Comparison of ENCODE assay signal across 20 mouse cellular contexts in genomic region chr14:12581657-12582056, GRCm38 (mm10).
DNase-seq lines count a peak whose midpoint lies in the region; ATAC-seq and TF ChIP-seq lines count a peak whose summit lies in the region.
"Had no signal": no experiment of that assay in that cellular context is flagged by ENCODE, and none has a peak within 500 bp of the region (broad histone marks: within the 10 kb centered on the region; RNA-seq: fewer than 3 reads in every experiment).

No protein-coding gene starts in this region.

- TF ChIP-seq POLR2A in CH12.LX (IDR thresholded peaks at IDR 0.05; ENCODE audit: low read depth, low read length), result no peak
- no peak for TF ChIP-seq POLR2A in brain, embryonic 14.5 days (IDR thresholded peaks at IDR 0.05; ENCODE audit: borderline replicate concordance, extremely low read depth, insufficient read depth, insufficient read length, poor library complexity, severe bottlenecking)

- TF ChIP-seq CTCF in intestine, postnatal 0 days (IDR thresholded peaks at IDR 0.05; ENCODE audit: low read depth), result peak; percentile 20; the same call in 1 of the 2 replicates
- TF ChIP-seq CTCF in CH12.LX (conservative IDR thresholded peaks at IDR 0.05 in 1 of 2, IDR thresholded peaks at IDR 0.05 in 1 of 2; ENCODE audit: low read depth in 2 of 2, low read length in 2 of 2), result peak in 1 of 2 experiments; percentile 30; a peak in 2 of 4 replicates
- no peak for TF ChIP-seq CTCF in brain, embryonic 14.5 days (IDR thresholded peaks at IDR 0.05; ENCODE audit: borderline replicate concordance, extremely low read depth, insufficient read depth, insufficient read length)

- peak; percentile 82 for DNase-seq in midbrain, embryonic 11.5 days (ENCODE audit: low spot score, missing footprints)
- no peak for DNase-seq in CH12.LX (ENCODE audit: extremely low read depth)
- DNase-seq in brain, embryonic 14.5 days (ENCODE audit: low read depth), result peak; percentile 27
- DNase-seq in thymus, postnatal 10 days (ENCODE audit: low spot score in 2 of 2), result no peak
- DNase-seq: adrenal gland, postnatal 10 days; cerebellum, adult 11-12 months; cerebellum, adult 9-10 months; cerebellum, postnatal 25 days; gastrocnemius, postnatal 36 days; heart, adult 11 months; heart, postnatal 36 days had no signal

- H3K9ac ChIP-seq in intestine, postnatal 0 days (ENCODE audit: low read depth, low read length), result no peak overlapping the region
- H3K9ac ChIP-seq in intestine, embryonic 15.5 days, result no peak overlapping the region
- H3K9ac ChIP-seq in midbrain, embryonic 11.5 days (ENCODE audit: low read length), result no peak overlapping the region
- no peak overlapping the region for H3K9ac ChIP-seq in midbrain, embryonic 16.5 days (ENCODE audit: low read depth, low read length)
- no peak overlapping the region for H3K9ac ChIP-seq in CH12.LX (ENCODE audit: insufficient read depth, low read depth)
- H3K9ac ChIP-seq: embryonic facial prominence, embryonic 12.5 days; forebrain, embryonic 12.5 days; heart, embryonic 13.5 days; hindbrain, embryonic 15.5 days had no signal

- dilution Hi-C loops in CH12.LX (cut with MboI; ENCODE audit: extremely low pct_ligation_motif_present, extremely low pct_unique_long_range_greater_than_20kb, low sequenced_read_pairs), result no loop called here

- in situ Hi-C loops in CH12.LX (cut with MboI; ENCODE audit: low pct_ligation_motif_present, low pct_unique_long_range_greater_than_20kb, low sequenced_read_pairs), result no loop called here

- H3K36me3 ChIP-seq in intestine, postnatal 0 days (ENCODE audit: control insufficient read depth, insufficient read depth), result no peaks in the 10 kb centered on the region
- no peaks in the 10 kb centered on the region for H3K36me3 ChIP-seq in intestine, embryonic 15.5 days
- no peaks in the 10 kb centered on the region for H3K36me3 ChIP-seq in midbrain, embryonic 11.5 days (ENCODE audit: control insufficient read depth, insufficient read depth, low read length)
- no peaks in the 10 kb centered on the region for H3K36me3 ChIP-seq in midbrain, embryonic 16.5 days (ENCODE audit: control insufficient read depth, insufficient read depth, low read length)
- H3K36me3 ChIP-seq in CH12.LX (replicated peaks in 1 of 2; ENCODE audit: control insufficient read depth in 1 of 2, insufficient read depth in 1 of 2, low read length in 1 of 2), result no peaks in the 10 kb centered on the region
- H3K36me3 ChIP-seq: embryonic facial prominence, embryonic 12.5 days; forebrain, embryonic 12.5 days; G1E; heart, embryonic 13.5 days; hindbrain, embryonic 15.5 days had no signal

- WGBS in intestine, postnatal 0 days, result 67% methylated on average over 5 of the region's 5 CpGs
- WGBS in intestine, embryonic 15.5 days, result 68% methylated on average over 5 of the region's 5 CpGs
- WGBS in midbrain, embryonic 11.5 days, result 66% methylated on average over 5 of the region's 5 CpGs
- 59% methylated on average over 5 of the region's 5 CpGs for WGBS in midbrain, embryonic 16.5 days

- TF ChIP-seq RAD21 in CH12.LX (IDR thresholded peaks at IDR 0.05; ENCODE audit: low read depth, low read length), result no peak; the same call in 1 of the 2 replicates

- no peaks in the 10 kb centered on the region for H3K9me3 ChIP-seq in intestine, postnatal 0 days (ENCODE audit: control insufficient read depth)
- H3K9me3 ChIP-seq in intestine, embryonic 15.5 days, result no peaks in the 10 kb centered on the region
- H3K9me3 ChIP-seq in midbrain, embryonic 11.5 days (ENCODE audit: control insufficient read depth, low read length), result no peaks in the 10 kb centered on the region
- no peaks in the 10 kb centered on the region for H3K9me3 ChIP-seq in midbrain, embryonic 16.5 days (replicated peaks; ENCODE audit: control insufficient read depth, low read length, poor library complexity, severe bottlenecking)
- no peaks in the 10 kb centered on the region for H3K9me3 ChIP-seq in CH12.LX (replicated peaks; ENCODE audit: low read length)
- H3K9me3 ChIP-seq: embryonic facial prominence, embryonic 12.5 days; forebrain, embryonic 12.5 days; G1E; heart, embryonic 13.5 days; hindbrain, embryonic 15.5 days had no signal

- no peaks in the 10 kb centered on the region for H3K27me3 ChIP-seq in intestine, postnatal 0 days (replicated peaks; ENCODE audit: control insufficient read depth, insufficient read depth, low read length)
- H3K27me3 ChIP-seq in intestine, embryonic 15.5 days (replicated peaks), result no peaks in the 10 kb centered on the region
- H3K27me3 ChIP-seq in midbrain, embryonic 11.5 days (ENCODE audit: control insufficient read depth, insufficient read depth, low read length), result no peaks in the 10 kb centered on the region
- no peaks in the 10 kb centered on the region for H3K27me3 ChIP-seq in midbrain, embryonic 16.5 days (ENCODE audit: control insufficient read depth, insufficient read depth, low read depth, low read length)
- H3K27me3 ChIP-seq in CH12.LX (replicated peaks), result no peaks in the 10 kb centered on the region
- H3K27me3 ChIP-seq: embryonic facial prominence, embryonic 12.5 days; forebrain, embryonic 12.5 days; heart, embryonic 13.5 days; hindbrain, embryonic 15.5 days had no signal

- no peak overlapping the region for H3K4me2 ChIP-seq in intestine, postnatal 0 days (replicated peaks; ENCODE audit: low read depth)
- H3K4me2 ChIP-seq in intestine, embryonic 15.5 days (replicated peaks), result no peak overlapping the region
- no peak overlapping the region for H3K4me2 ChIP-seq in midbrain, embryonic 11.5 days
- no peak overlapping the region for H3K4me2 ChIP-seq in midbrain, embryonic 16.5 days (ENCODE audit: low read length)
- no peak overlapping the region for H3K4me2 ChIP-seq in CH12.LX (ENCODE audit: insufficient read depth, low read depth, poor library complexity, severe bottlenecking)
- H3K4me2 ChIP-seq: embryonic facial prominence, embryonic 12.5 days; forebrain, embryonic 12.5 days; heart, embryonic 13.5 days; hindbrain, embryonic 15.5 days had no signal

- H3K4me1 ChIP-seq in intestine, postnatal 0 days (replicated peaks; ENCODE audit: control insufficient read depth, insufficient read depth, low read length), result no peaks in the 10 kb centered on the region
- H3K4me1 ChIP-seq in intestine, embryonic 15.5 days (replicated peaks), result peaks cover 4% of the 10 kb centered on the region; the same call in 1 of the 2 replicates
- no peaks in the 10 kb centered on the region for H3K4me1 ChIP-seq in midbrain, embryonic 11.5 days (ENCODE audit: control insufficient read depth, insufficient read depth, low read length)
- H3K4me1 ChIP-seq in midbrain, embryonic 16.5 days (ENCODE audit: control insufficient read depth, insufficient read depth, low read length), result peaks cover 10% of the 10 kb centered on the region; the same call in 1 of the 2 replicates
- peaks cover 11 to 25% of the 10 kb centered on the region in 2 experiments for H3K4me1 ChIP-seq in CH12.LX (ENCODE audit: control insufficient read depth in 1 of 2, insufficient read depth in 2 of 2)

- no peaks in the 10 kb centered on the region for H3K79me2 ChIP-seq in CH12.LX (replicated peaks; ENCODE audit: control insufficient read depth, extremely low read depth, insufficient read depth, poor library complexity, severe bottlenecking)

- TF ChIP-seq EP300 in CH12.LX (IDR thresholded peaks at IDR 0.05; ENCODE audit: low read length), result no peak

- no peak overlapping the region for H3K27ac ChIP-seq in intestine, postnatal 0 days (ENCODE audit: low read depth, low read length)
- no peak overlapping the region for H3K27ac ChIP-seq in intestine, embryonic 15.5 days
- H3K27ac ChIP-seq in midbrain, embryonic 11.5 days (ENCODE audit: low read depth, low read length), result no peak overlapping the region
- no peak overlapping the region for H3K27ac ChIP-seq in midbrain, embryonic 16.5 days (ENCODE audit: low read length)
- no peak overlapping the region for H3K27ac ChIP-seq in CH12.LX (ENCODE audit: insufficient read depth, low read depth)
- H3K27ac ChIP-seq: embryonic facial prominence, embryonic 12.5 days; forebrain, embryonic 12.5 days; heart, embryonic 13.5 days; hindbrain, embryonic 15.5 days had no signal

- ATAC-seq in intestine, postnatal 0 days, result no peak
- no peak for ATAC-seq in intestine, embryonic 15.5 days
- ATAC-seq in midbrain, embryonic 11.5 days (ENCODE audit: low FRiP score), result no peak
- no peak for ATAC-seq in midbrain, embryonic 16.5 days
- ATAC-seq: forebrain, embryonic 16.5 days had no signal

- H3K4me3 ChIP-seq in intestine, postnatal 0 days (ENCODE audit: low read depth, low read length), result no peak overlapping the region
- H3K4me3 ChIP-seq in intestine, embryonic 15.5 days (replicated peaks), result no peak overlapping the region
- no peak overlapping the region for H3K4me3 ChIP-seq in midbrain, embryonic 11.5 days (ENCODE audit: low read depth, low read length)
- H3K4me3 ChIP-seq in midbrain, embryonic 16.5 days (ENCODE audit: low read depth, low read length), result no peak overlapping the region
- H3K4me3 ChIP-seq in CH12.LX (replicated peaks in 1 of 3; ENCODE audit: low read depth in 2 of 3, low read length in 2 of 3, poor library complexity in 1 of 3), result no peak overlapping the region
- H3K4me3 ChIP-seq: embryonic facial prominence, embryonic 12.5 days; forebrain, embryonic 12.5 days; heart, embryonic 13.5 days; hindbrain, embryonic 15.5 days had no signal

TF ChIP-seq in CH12.LX, 34 proteins besides CTCF, POLR2A, EP300 and RAD21:
- TF ChIP-seq E2F4 (IDR thresholded peaks at IDR 0.05; ENCODE audit: insufficient replicate concordance, low read depth, low read length) (no peak), ZC3H11A (IDR thresholded peaks at IDR 0.05; ENCODE audit: low read depth, low read length) (no peak), BHLHE40 (IDR thresholded peaks at IDR 0.05; ENCODE audit: low read depth, low read length) (no peak), SMC3 (IDR thresholded peaks at IDR 0.05; ENCODE audit: low read depth, low read length) (peak; percentile 27; the same call in 1 of the 2 replicates), GABPA (IDR thresholded peaks at IDR 0.05; ENCODE audit: insufficient replicate concordance, low read depth, low read length) (no peak), TBP (conservative IDR thresholded peaks at IDR 0.05; ENCODE audit: low read depth, low read length) (no peak), ELF1 (IDR thresholded peaks at IDR 0.05; ENCODE audit: low read depth, low read length) (no peak), ZMIZ1 (IDR thresholded peaks at IDR 0.05; ENCODE audit: low read depth, low read length) (no peak)

Comparison
In these comparisons a context has a peak if more than half of its experiments do, and no peak if none do; other contexts are left out.
1. DNase-seq: peak in midbrain, embryonic 11.5 days (single experiment) and brain, embryonic 14.5 days (single experiment); none in CH12.LX (single experiment) and thymus, postnatal 10 days (0 of 2).